Mouse (Mus musculus): ENCODE results near the gene Vps37b.

GRCm38 (mm10) chr5:124045453-124046010 is 13.5 kb upstream of the Vps37b start:
- no peak for TF ChIP-seq CTCF (IDR thresholded peaks at IDR 0.05; ENCODE audit: borderline replicate concordance, control insufficient read depth, extremely low read depth, insufficient read depth, low read length, poor library complexity)
- TF ChIP-seq POLR2A (IDR thresholded peaks at IDR 0.05; ENCODE audit: control insufficient read depth, extremely low read depth, insufficient read depth, low read length, poor library complexity): no peak

All from thymus, adult 2 months (tissue).